Mouse (Mus musculus): ENCODE data around the gene Homer1. TPM values are rescaled to one million over a fixed set of nuclear protein-coding genes. Genes with fewer than 3 reads are reported as not detected.

The Homer1 gene
- polyA plus RNA-seq, 1 experiment from 2014 or later, result 10.0 TPM

- Histone ChIP-seq H3K36me3 (no peaks in the 10 kb centered on the region), H3K4me3 (replicated peaks) (no peak overlapping the region)
- ATAC-seq, result no peak
These were observed 118.9 kb downstream of the Homer1 start for GRCm38 (mm10) chr13:93418292-93418691.

GRCm38 (mm10) chr13:93419779-93420178 is 120.3 kb downstream of the Homer1 start:
- Histone ChIP-seq H3K36me3 (0 out of 2 replicates have a peak, but pooled peaks cover 3% of the 10 kb centered on the region), H3K9me3 (no peaks in the 10 kb centered on the region), H3K27me3 (no peaks in the 10 kb centered on the region), H3K4me1 (replicated peaks) (no peaks in the 10 kb centered on the region), H3K4me3 (replicated peaks) (no peak overlapping the region), H3K4me2 (replicated peaks) (no peak overlapping the region), H3K9ac (replicated peaks) (no peak overlapping the region), H3K27ac (no peak overlapping the region)
- no peak for ATAC-seq
- WGBS, result 86% methylated on average over 2 of the region's 2 CpGs

More at GRCm38 (mm10) chr13:93418292-93418691, 118.9 kb downstream of the Homer1 start:
- Histone ChIP-seq H3K4me2 (replicated peaks) (no peak overlapping the region), H3K9me3 (no peaks in the 10 kb centered on the region), H3K27me3 (no peaks in the 10 kb centered on the region), H3K27ac (no peak overlapping the region), H3K4me1 (replicated peaks) (no peaks in the 10 kb centered on the region), H3K9ac (replicated peaks) (no peak overlapping the region)
- WGBS, result 85% methylated on average over 2 of the region's 2 CpGs

GRCm38 (mm10) chr13:93423224-93423623 is 123.8 kb downstream of the Homer1 start:
- Histone ChIP-seq H3K27me3 (no peaks in the 10 kb centered on the region), H3K4me2 (replicated peaks) (no peak overlapping the region), H3K9me3 (no peaks in the 10 kb centered on the region), H3K4me1 (replicated peaks) (no peaks in the 10 kb centered on the region), H3K36me3 (0 out of 2 replicates have a peak, but pooled peaks cover 6% of the 10 kb centered on the region), H3K9ac (replicated peaks) (no peak overlapping the region), H3K27ac (no peak overlapping the region), H3K4me3 (replicated peaks) (no peak overlapping the region)
- no peak for ATAC-seq
- 93% methylated on average over 2 of the region's 2 CpGs for WGBS

- 92% methylated on average over 5 of the region's 5 CpGs for WGBS
- no peaks in the 10 kb centered on the region for H3K9me3 ChIP-seq
- no peak overlapping the region for H3K9ac ChIP-seq (replicated peaks)
- no peak for ATAC-seq
- no peak overlapping the region for H3K4me2 ChIP-seq (replicated peaks)
- no peak overlapping the region for H3K27ac ChIP-seq
- H3K4me3 ChIP-seq (replicated peaks), result no peak overlapping the region
- peaks cover 17% of the 10 kb centered on the region; the same call in 1 of the 2 replicates for H3K36me3 ChIP-seq
- no peaks in the 10 kb centered on the region for H3K4me1 ChIP-seq (replicated peaks)
- no peaks in the 10 kb centered on the region for H3K27me3 ChIP-seq
These were observed 128.8 kb downstream of the Homer1 start for GRCm38 (mm10) chr13:93427920-93428876.

GRCm38 (mm10) chr13:93429205-93429604 is 129.8 kb downstream of the Homer1 start:
- Histone ChIP-seq H3K4me3 (replicated peaks) (no peak overlapping the region), H3K9me3 (no peaks in the 10 kb centered on the region), H3K36me3 (peaks cover 22% of the 10 kb centered on the region), H3K4me2 (replicated peaks) (no peak overlapping the region), H3K9ac (replicated peaks) (no peak overlapping the region), H3K27me3 (no peaks in the 10 kb centered on the region), H3K27ac (no peak overlapping the region), H3K4me1 (replicated peaks) (no peaks in the 10 kb centered on the region)
- no peak for ATAC-seq
- WGBS, result 96% methylated on average over 1 of the region's 1 CpGs

GRCm38 (mm10) chr13:93440167-93440566 is 140.7 kb downstream of the Homer1 start:
- no peaks in the 10 kb centered on the region for H3K9me3 ChIP-seq
- WGBS, result 94% methylated on average over 3 of the region's 3 CpGs
- no peak overlapping the region for H3K4me2 ChIP-seq (replicated peaks)
- ATAC-seq, result peak; percentile 66; the same call in 1 of the 2 replicates
- no peaks in the 10 kb centered on the region for H3K4me1 ChIP-seq (replicated peaks)
- H3K4me3 ChIP-seq (replicated peaks), result no peak overlapping the region
- no peak overlapping the region for H3K27ac ChIP-seq
- peaks cover 45% of the 10 kb centered on the region for H3K36me3 ChIP-seq
- H3K27me3 ChIP-seq, result no peaks in the 10 kb centered on the region
- H3K9ac ChIP-seq (replicated peaks), result no peak overlapping the region

- H3K27ac ChIP-seq, result no peak overlapping the region
- H3K4me3 ChIP-seq (replicated peaks), result no peak overlapping the region
- no peak overlapping the region for H3K4me2 ChIP-seq (replicated peaks)
- H3K4me1 ChIP-seq (replicated peaks), result no peaks in the 10 kb centered on the region
- H3K9ac ChIP-seq (replicated peaks), result no peak overlapping the region
- no peaks in the 10 kb centered on the region for H3K9me3 ChIP-seq
- 92% methylated on average over 6 of the region's 6 CpGs for WGBS
- H3K36me3 ChIP-seq, result peaks cover 39% of the 10 kb centered on the region
- no peaks in the 10 kb centered on the region for H3K27me3 ChIP-seq
- no peak for ATAC-seq
These were observed 153.8 kb downstream of the Homer1 start for GRCm38 (mm10) chr13:93453275-93453674.

Other genes with a start within 250 kb of the Homer1 start
- 0.08 and 0.09 TPM in 2 replicates for gene Cmya5, start 154.9 kb upstream of the Homer1 start, polyA plus RNA-seq (2015; fragmentation: Nextera tagmentation; extraction: Ambion mirVana)
- 40.9 and 44.2 TPM in 2 replicates for gene Tent2, start 107.2 kb upstream of the Homer1 start, polyA plus RNA-seq (2015; fragmentation: Nextera tagmentation; extraction: Ambion mirVana)
- 4.3 and 7.6 TPM in 2 replicates for gene Jmy, start 200.2 kb downstream of the Homer1 start, polyA plus RNA-seq (2015; fragmentation: Nextera tagmentation; extraction: Ambion mirVana)

All from midbrain, embryonic 13.5 days (tissue).